Mouse (Mus musculus): ENCODE results near the gene Card14. TPM values are rescaled to one million over a fixed set of nuclear protein-coding genes. Genes with fewer than 3 reads are reported as not detected.

Gene Card14
- polyA plus RNA-seq, 1 experiment from 2014 or later, result 0.14 TPM

GRCm38 (mm10) chr11:119298917-119299316, 8.7 kb upstream of the Card14 start:
- H3K27me3 ChIP-seq (ENCODE audit: control insufficient read depth, insufficient read depth, low read length), result peaks cover 2% of the 10 kb centered on the region; the same call in 1 of the 2 replicates
- H3K9me3 ChIP-seq (replicated peaks; ENCODE audit: control insufficient read depth, low read length), result no peaks in the 10 kb centered on the region
- peak overlapping the region; percentile 97 for H3K9ac ChIP-seq (ENCODE audit: low read depth, low read length)
- H3K4me3 ChIP-seq (ENCODE audit: low read depth, low read length), result peak overlapping the region; percentile 97
- ATAC-seq (replicated peaks; ENCODE audit: insufficient number of reproducible peaks, low FRiP score, low TSS enrichment), result no peak
- WGBS (ENCODE audit: insufficient replicate concordance), result 12% methylated on average over 7 of the region's 7 CpGs
- H3K27ac ChIP-seq (ENCODE audit: low read depth, low read length), result peak overlapping the region; percentile 67
- peak overlapping the region; percentile 84 for H3K4me2 ChIP-seq
- H3K36me3 ChIP-seq (ENCODE audit: control insufficient read depth, insufficient read depth, low read length), result peaks cover 27% of the 10 kb centered on the region
- H3K4me1 ChIP-seq (ENCODE audit: control insufficient read depth, insufficient read depth, low read length), result peaks cover 9% of the 10 kb centered on the region

GRCm38 (mm10) chr11:119299391-119300245, 8.0 kb upstream of the Card14 start, which contains the start of gene Eif4a3:
Eif4a3 (minus strand) TSS chr11:119300089.
- H3K36me3 ChIP-seq (ENCODE audit: control insufficient read depth, insufficient read depth, low read length), result peaks cover 21% of the 10 kb centered on the region
- no peaks in the 10 kb centered on the region for H3K9me3 ChIP-seq (replicated peaks; ENCODE audit: control insufficient read depth, low read length)
- peak; percentile 94 for ATAC-seq (replicated peaks; ENCODE audit: insufficient number of reproducible peaks, low FRiP score, low TSS enrichment)
- 1% methylated on average over 73 of the region's 89 CpGs for WGBS (ENCODE audit: insufficient replicate concordance)
- H3K27ac ChIP-seq (ENCODE audit: low read depth, low read length), result peak within 1 kb of the TSS; percentile 80
- H3K4me3 ChIP-seq (ENCODE audit: low read depth, low read length), result peak within 1 kb of the TSS; percentile 97
- peaks cover 9% of the 10 kb centered on the region for H3K4me1 ChIP-seq (ENCODE audit: control insufficient read depth, insufficient read depth, low read length)
- peaks cover 8% of the 10 kb centered on the region; the same call in 1 of the 2 replicates for H3K27me3 ChIP-seq (ENCODE audit: control insufficient read depth, insufficient read depth, low read length)
- peak within 1 kb of the TSS; percentile 84 for H3K4me2 ChIP-seq
- peak within 1 kb of the TSS; percentile 97 for H3K9ac ChIP-seq (ENCODE audit: low read depth, low read length)

GRCm38 (mm10) chr11:119300246-119300935, 7.2 kb upstream of the Card14 start:
- 2% methylated on average over 31 of the region's 31 CpGs for WGBS (ENCODE audit: insufficient replicate concordance)
- Histone ChIP-seq H3K27ac (ENCODE audit: low read depth, low read length) (peak overlapping the region; percentile 80), H3K4me2 (peak overlapping the region; percentile 84), H3K9ac (ENCODE audit: low read depth, low read length) (peak overlapping the region; percentile 97), H3K4me1 (ENCODE audit: control insufficient read depth, insufficient read depth, low read length) (peaks cover 9% of the 10 kb centered on the region), H3K4me3 (ENCODE audit: low read depth, low read length) (peak overlapping the region; percentile 97), H3K9me3 (replicated peaks; ENCODE audit: control insufficient read depth, low read length) (no peaks in the 10 kb centered on the region), H3K36me3 (ENCODE audit: control insufficient read depth, insufficient read depth, low read length) (peaks cover 13% of the 10 kb centered on the region), H3K27me3 (ENCODE audit: control insufficient read depth, insufficient read depth, low read length) (peaks cover 9% of the 10 kb centered on the region; the same call in 1 of the 2 replicates)
- ATAC-seq (replicated peaks; ENCODE audit: insufficient number of reproducible peaks, low FRiP score, low TSS enrichment), result no peak; the same call in 1 of the 2 replicates

- Histone ChIP-seq H3K36me3 (ENCODE audit: control insufficient read depth, insufficient read depth, low read length) (peaks cover 7% of the 10 kb centered on the region), H3K27ac (ENCODE audit: low read depth, low read length) (no peak overlapping the region), H3K4me3 (ENCODE audit: low read depth, low read length) (0 out of 2 replicates have a peak overlapping the region, but pooled peaks have one; percentile 97), H3K9ac (ENCODE audit: low read depth, low read length) (no peak overlapping the region), H3K27me3 (ENCODE audit: control insufficient read depth, insufficient read depth, low read length) (peaks cover 9% of the 10 kb centered on the region; the same call in 1 of the 2 replicates), H3K4me1 (ENCODE audit: control insufficient read depth, insufficient read depth, low read length) (peaks cover 13% of the 10 kb centered on the region), H3K9me3 (replicated peaks; ENCODE audit: control insufficient read depth, low read length) (no peaks in the 10 kb centered on the region), H3K4me2 (peak overlapping the region; percentile 84; the same call in 1 of the 2 replicates)
- no peak for ATAC-seq (replicated peaks; ENCODE audit: insufficient number of reproducible peaks, low FRiP score, low TSS enrichment)
- 37% methylated on average over 2 of the region's 2 CpGs for WGBS (ENCODE audit: insufficient replicate concordance)
Observed at GRCm38 (mm10) chr11:119300986-119301385, 6.6 kb upstream of the Card14 start.

- Histone ChIP-seq H3K4me3 (ENCODE audit: low read depth, low read length) (no peak overlapping the region), H3K9ac (ENCODE audit: low read depth, low read length) (no peak overlapping the region), H3K9me3 (replicated peaks; ENCODE audit: control insufficient read depth, low read length) (no peaks in the 10 kb centered on the region), H3K4me2 (no peak overlapping the region), H3K4me1 (ENCODE audit: control insufficient read depth, insufficient read depth, low read length) (peaks cover 18% of the 10 kb centered on the region), H3K27ac (ENCODE audit: low read depth, low read length) (no peak overlapping the region), H3K27me3 (ENCODE audit: control insufficient read depth, insufficient read depth, low read length) (peaks cover 12% of the 10 kb centered on the region; the same call in 1 of the 2 replicates), H3K36me3 (ENCODE audit: control insufficient read depth, insufficient read depth, low read length) (no peaks in the 10 kb centered on the region)
- 36% methylated on average over 16 of the region's 16 CpGs for WGBS (ENCODE audit: insufficient replicate concordance)
- ATAC-seq (replicated peaks; ENCODE audit: insufficient number of reproducible peaks, low FRiP score, low TSS enrichment), result no peak
Observed at GRCm38 (mm10) chr11:119304904-119305712, 2.5 kb upstream of the Card14 start.

GRCm38 (mm10) chr11:119306762-119307657, 558 bp upstream of the Card14 start:
- Histone ChIP-seq H3K27ac (ENCODE audit: low read depth, low read length) (peak overlapping the region; percentile 54), H3K9ac (ENCODE audit: low read depth, low read length) (no peak overlapping the region), H3K27me3 (ENCODE audit: control insufficient read depth, insufficient read depth, low read length) (peaks cover 12% of the 10 kb centered on the region; the same call in 1 of the 2 replicates), H3K9me3 (replicated peaks; ENCODE audit: control insufficient read depth, low read length) (no peaks in the 10 kb centered on the region), H3K36me3 (ENCODE audit: control insufficient read depth, insufficient read depth, low read length) (no peaks in the 10 kb centered on the region), H3K4me2 (no peak overlapping the region), H3K4me3 (ENCODE audit: low read depth, low read length) (no peak overlapping the region), H3K4me1 (ENCODE audit: control insufficient read depth, insufficient read depth, low read length) (peaks cover 18% of the 10 kb centered on the region)
- WGBS (ENCODE audit: insufficient replicate concordance), result 48% methylated on average over 13 of the region's 13 CpGs
- ATAC-seq (replicated peaks; ENCODE audit: insufficient number of reproducible peaks, low FRiP score, low TSS enrichment), result no peak

- no peaks in the 10 kb centered on the region for H3K9me3 ChIP-seq (replicated peaks; ENCODE audit: control insufficient read depth, low read length)
- peak overlapping the region; percentile 39; the same call in 1 of the 2 replicates for H3K9ac ChIP-seq (ENCODE audit: low read depth, low read length)
- peak overlapping the region; percentile 54 for H3K27ac ChIP-seq (ENCODE audit: low read depth, low read length)
- no peak overlapping the region for H3K4me3 ChIP-seq (ENCODE audit: low read depth, low read length)
- H3K27me3 ChIP-seq (ENCODE audit: control insufficient read depth, insufficient read depth, low read length), result peaks cover 10% of the 10 kb centered on the region; the same call in 1 of the 2 replicates
- H3K4me1 ChIP-seq (ENCODE audit: control insufficient read depth, insufficient read depth, low read length), result peaks cover 18% of the 10 kb centered on the region
- no peaks in the 10 kb centered on the region for H3K36me3 ChIP-seq (ENCODE audit: control insufficient read depth, insufficient read depth, low read length)
- 30% methylated on average over 11 of the region's 11 CpGs for WGBS (ENCODE audit: insufficient replicate concordance)
- H3K4me2 ChIP-seq, result no peak overlapping the region
- 0 out of 2 replicates have a peak, but pooled peaks have one; percentile 27 for ATAC-seq (replicated peaks; ENCODE audit: insufficient number of reproducible peaks, low FRiP score, low TSS enrichment)
Observed at GRCm38 (mm10) chr11:119307916-119308315, 348 bp downstream of the Card14 start.
